Mouse (Mus musculus) CH12.LX (cell line): Measurements from ENCODE around the gene Ifit3. TPM values are rescaled to one million over a fixed set of nuclear protein-coding genes. Genes with fewer than 3 reads are reported as not detected.

Experiments
- DNase-seq: peaks from one replicate; pipeline ENCODE4 v3.0.0-alpha.2; 2013; ENCODE audit errors: extremely low read depth
- H3K27ac ChIP-seq: 2 replicates; pipeline ENCODE4 v1.5.1; 2012; ENCODE audit warnings: low read depth, mild to moderate bottlenecking, control low read depth, moderate library complexity; ENCODE audit not compliant: insufficient read depth
- H3K27me3 ChIP-seq: replicated peaks from 2 replicates; pipeline ENCODE3; 2012; ENCODE audit warnings: inconsistent platforms
- H3K36me3 ChIP-seq, 2 experiments: replicated peaks in 1 of 2; 2 replicates each; pipeline versions ENCODE3 to v1.6.1; 2012; ENCODE audit warnings: inconsistent platforms in 1 of 2, low read length in 1 of 2, mild to moderate bottlenecking in 1 of 2, mixed read lengths in 1 of 2, moderate library complexity in 1 of 2; ENCODE audit not compliant: control insufficient read depth in 1 of 2, insufficient read depth in 1 of 2
- H3K4me1 ChIP-seq, 2 experiments: 2 replicates each; pipeline ENCODE4 v1.6.1; 2012; ENCODE audit warnings: inconsistent platforms in 1 of 2, moderate library complexity in 1 of 2; ENCODE audit not compliant: insufficient read depth in 2 of 2, control insufficient read depth in 1 of 2
- H3K4me2 ChIP-seq: 2 replicates; pipeline ENCODE4 v1.6.1; 2012; ENCODE audit warnings: low read depth, mild to moderate bottlenecking, control low read depth; ENCODE audit not compliant: poor library complexity, insufficient read depth, severe bottlenecking
- H3K4me3 ChIP-seq, 3 experiments: fragments of 150-350 bp in 1 of 3; sonication (generic) in 1 of 3; replicated peaks in 1 of 3; 2 replicates each; pipeline versions ENCODE3 to v1.5.1; 2011 to 2012; ENCODE audit warnings: low read depth in 2 of 3, low read length in 2 of 3, mild to moderate bottlenecking in 2 of 3, moderate library complexity in 2 of 3, control low read depth in 1 of 3, improper control_type of control experiment in 1 of 3, inconsistent platforms in 1 of 3, mixed read lengths in 1 of 3; ENCODE audit not compliant: poor library complexity in 1 of 3
- H3K79me2 ChIP-seq: replicated peaks from 2 replicates; pipeline ENCODE4 v1.6.1; 2012; ENCODE audit warnings: mild to moderate bottlenecking, moderate library complexity; ENCODE audit not compliant: control insufficient read depth, poor library complexity, insufficient read depth, severe bottlenecking; ENCODE audit errors: extremely low read depth
- H3K9ac ChIP-seq: 2 replicates; pipeline ENCODE4 v1.6.1; 2012; ENCODE audit warnings: low read depth, mild to moderate bottlenecking, control low read depth, moderate library complexity; ENCODE audit not compliant: insufficient read depth
- H3K9me3 ChIP-seq: replicated peaks from 2 replicates; pipeline ENCODE3; 2012; ENCODE audit warnings: low read length, inconsistent platforms, mixed read lengths
- ELF1 ChIP-seq: IDR thresholded peaks from 2 replicates; pipeline ENCODE4 v1.6.1; 2014; ENCODE audit warnings: low read depth, mild to moderate bottlenecking, inconsistent platforms, low read length, improper control_type of control experiment
- ETS1 ChIP-seq: conservative IDR thresholded peaks from 2 replicates; pipeline ENCODE4 v1.6.1; 2012; ENCODE audit warnings: low read depth, mild to moderate bottlenecking, inconsistent platforms, low read length, improper control_type of control experiment, moderate library complexity
- HCFC1 ChIP-seq: IDR thresholded peaks from 2 replicates; pipeline ENCODE4 v1.6.1; 2012; ENCODE audit warnings: low read depth, mild to moderate bottlenecking, inconsistent platforms, low read length, improper control_type of control experiment
- IRF4 ChIP-seq: IDR thresholded peaks from 2 replicates; pipeline ENCODE4 v1.6.1; 2014; ENCODE audit warnings: low read depth, mild to moderate bottlenecking, inconsistent platforms, low read length, improper control_type of control experiment
- MAZ ChIP-seq: IDR thresholded peaks from 2 replicates; pipeline ENCODE4 v1.6.1; 2012; ENCODE audit warnings: low read depth, mild to moderate bottlenecking, inconsistent platforms, low read length, improper control_type of control experiment, moderate library complexity
- MXI1 ChIP-seq: IDR thresholded peaks from 2 replicates; pipeline ENCODE4 v1.6.1; 2011; ENCODE audit warnings: mild to moderate bottlenecking, low read depth, low read length, improper control_type of control experiment
- MYC ChIP-seq: IDR thresholded peaks from 2 replicates; pipeline ENCODE4 v1.6.1; 2011; ENCODE audit warnings: low read depth, mild to moderate bottlenecking, improper control_type of control experiment, low read length
- NELFE ChIP-seq: IDR thresholded peaks from 2 replicates; pipeline ENCODE4 v1.6.1; 2011; ENCODE audit warnings: low read depth, low read length, improper control_type of control experiment
- PAX5 ChIP-seq: IDR thresholded peaks from 2 replicates; pipeline ENCODE4 v1.6.1; 2012; ENCODE audit warnings: low read length, inconsistent platforms, mixed read lengths
- RCOR1 ChIP-seq: conservative IDR thresholded peaks from 2 replicates; pipeline ENCODE4 v1.6.1; 2012; ENCODE audit warnings: low read depth, mild to moderate bottlenecking, inconsistent platforms, low read length, improper control_type of control experiment
- SIN3A ChIP-seq: IDR thresholded peaks from 2 replicates; pipeline ENCODE4 v1.6.1; 2012; ENCODE audit warnings: low read length, improper control_type of control experiment, inconsistent platforms
- SMC3 ChIP-seq: IDR thresholded peaks from 2 replicates; pipeline ENCODE4 v1.6.1; 2011; ENCODE audit warnings: low read depth, low read length, improper control_type of control experiment
- USF1 ChIP-seq: IDR thresholded peaks from 2 replicates; pipeline ENCODE4 v1.6.1; 2014; ENCODE audit warnings: low read depth, mild to moderate bottlenecking, inconsistent platforms, low read length, improper control_type of control experiment
- USF2 ChIP-seq: conservative IDR thresholded peaks from 2 replicates; pipeline ENCODE4 v1.6.1; 2011; ENCODE audit warnings: low read depth, low read length, improper control_type of control experiment
- ZMIZ1 ChIP-seq: IDR thresholded peaks from 2 replicates; pipeline ENCODE4 v1.6.1; 2012; ENCODE audit warnings: low read depth, mild to moderate bottlenecking, inconsistent platforms, low read length, improper control_type of control experiment
- dilution Hi-C: fragments of 300-500 bp; cut with MboI; formaldehyde crosslinking; loops from 2 replicates; pipeline ENCODE4 v1.14.3; 2020; ENCODE audit warnings: low sequenced_read_pairs; ENCODE audit not compliant: extremely low pct_unique_long_range_greater_than_20kb, extremely low pct_ligation_motif_present
- in situ Hi-C: fragments of 300-500 bp; cut with MboI; formaldehyde crosslinking; loops from 3 replicates; pipeline ENCODE4 v1.14.3; 2019; ENCODE audit warnings: low sequenced_read_pairs, low pct_ligation_motif_present, low pct_unique_long_range_greater_than_20kb, mixed read lengths
- polyA plus RNA-seq: library from polyadenylated mRNA; unstranded; fragments of >175 nt; gene quantifications from 2 replicates; pipeline ENCODE4 v1.2.1, GENCODE M21; 2012; ENCODE audit warnings: low read depth; ENCODE audit not compliant: insufficient read length
- total RNA-seq, 2 experiments: library from RNA; depleted of rRNA; stranded (reverse); fragments of 300-350 nt in 1 of 2; fragments of >200 nt in 1 of 2; gene quantifications; 2 replicates each; pipeline ENCODE4 v1.2.3; 2012 to 2014

Gene Ifit3
- total and polyA plus RNA-seq, 3 experiments: 0.08 to 1.0 (median 1.0) TPM

DNA sequence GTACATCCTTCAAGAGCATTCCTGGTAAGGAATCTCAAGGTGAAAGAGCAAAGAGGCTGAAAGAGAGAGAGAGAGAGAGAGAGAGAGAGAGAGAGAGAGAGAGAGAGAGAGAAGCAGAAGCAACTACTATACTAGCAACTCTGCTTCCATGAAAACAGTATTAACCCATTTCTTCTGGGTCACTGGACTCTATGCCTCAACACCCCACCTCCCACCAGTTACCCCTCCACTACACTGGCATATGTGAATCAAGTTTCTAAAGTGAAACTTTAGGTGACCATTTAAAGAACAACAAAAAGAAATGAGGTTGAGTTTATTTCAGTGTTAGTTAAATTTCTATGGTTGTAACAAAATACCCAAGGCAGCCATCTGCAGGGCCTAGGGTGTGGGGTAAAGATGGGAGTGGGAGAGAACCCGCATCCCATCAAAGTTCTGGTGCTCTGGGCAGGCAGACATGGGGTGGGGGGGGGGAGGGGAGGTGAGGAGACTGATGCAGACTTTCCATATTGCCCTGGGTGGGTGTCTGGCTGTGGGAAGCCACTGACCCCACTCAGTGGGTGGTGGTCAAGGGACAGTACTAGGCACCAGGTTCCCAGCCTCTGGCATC is 17.1 kb upstream of the Ifit3 start:
- Histone ChIP-seq H3K4me1 (peaks cover 0 to 28% of the 10 kb centered on the region in 2 experiments; a peak in 2 of 4 replicates), H3K27me3 (no peaks in the 10 kb centered on the region), H3K4me2 (no peak overlapping the region), H3K9ac (no peak overlapping the region), H3K79me2 (no peaks in the 10 kb centered on the region), H3K4me3 (no peak overlapping the region), H3K36me3 (no peaks in the 10 kb centered on the region), H3K27ac (no peak overlapping the region), H3K9me3 (no peaks in the 10 kb centered on the region)
- in situ Hi-C loops: no loop called here
- TF ChIP-seq MAZ (no peak), USF1 (no peak), MYC (no peak), NELFE (no peak), SMC3 (no peak), SIN3A (no peak), HCFC1 (no peak), PAX5 (no peak), USF2 (no peak)
- DNase-seq: no peak
- dilution Hi-C loops: no loop called here

DNA sequence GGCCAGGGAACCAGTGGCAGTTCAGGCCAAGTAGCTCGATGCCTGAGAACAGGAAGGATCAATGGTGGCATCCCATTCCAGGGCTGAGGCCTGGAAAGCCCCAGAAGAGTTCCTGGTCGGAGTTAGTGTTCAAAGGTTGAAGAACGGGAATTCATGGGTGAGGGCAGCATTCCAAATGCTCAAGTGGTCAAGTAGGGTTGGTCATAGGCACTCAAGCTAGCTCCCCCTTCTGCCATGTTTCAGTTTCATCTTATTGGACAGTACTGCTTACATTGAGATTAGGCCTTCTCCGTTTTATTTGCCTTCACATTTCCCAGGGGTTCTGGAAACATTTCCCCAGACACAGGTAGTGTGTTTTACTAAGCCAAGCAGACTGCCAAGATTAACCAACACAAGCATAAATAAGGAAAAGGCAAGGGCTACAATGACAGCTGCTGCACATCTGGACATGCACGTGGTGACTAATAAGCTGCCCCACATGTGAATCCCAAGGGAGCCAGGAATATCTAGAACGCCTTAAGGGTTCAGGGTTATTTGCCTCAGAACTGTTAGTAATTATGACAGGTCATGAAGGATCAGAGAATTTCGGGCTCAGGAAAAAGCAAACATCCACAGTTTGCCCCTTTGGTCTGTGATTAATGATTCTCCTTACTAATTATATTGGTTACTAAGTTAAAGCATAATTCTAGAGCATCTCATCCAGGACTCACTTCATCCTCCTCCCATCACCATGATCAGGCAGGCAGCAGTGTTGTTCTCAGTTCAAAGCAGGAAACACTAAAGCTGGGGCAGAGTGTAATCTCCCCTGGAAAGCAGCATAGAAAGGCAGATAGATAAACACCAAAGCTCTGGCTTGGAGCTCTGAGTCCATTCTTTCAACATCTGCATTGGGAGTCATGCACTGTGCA is 14.1 kb upstream of the Ifit3 start:
- H3K4me1 ChIP-seq: peaks cover 0 to 24% of the 10 kb centered on the region in 2 experiments; a peak in 2 of 4 replicates
- TF ChIP-seq ZMIZ1: no peak
- no peak for TF ChIP-seq ELF1
- no peak for TF ChIP-seq ETS1
- TF ChIP-seq RCOR1: no peak
- no peak for TF ChIP-seq MXI1
- TF ChIP-seq IRF4: no peak
- in situ Hi-C loops: no loop called here
- H3K9me3 ChIP-seq: no peaks in the 10 kb centered on the region
- no peaks in the 10 kb centered on the region for H3K79me2 ChIP-seq
- peaks cover 0 to 17% of the 10 kb centered on the region in 2 experiments for H3K36me3 ChIP-seq
- dilution Hi-C loops: no loop called here
- no peaks in the 10 kb centered on the region for H3K27me3 ChIP-seq
- H3K4me2 ChIP-seq: no peak overlapping the region
- H3K9ac ChIP-seq: no peak overlapping the region
- no peak overlapping the region for H3K27ac ChIP-seq
- no peak overlapping the region for H3K4me3 ChIP-seq
- DNase-seq: no peak
